Mouse (Mus musculus): ENCODE measurements around the gene Zbtb20.

Gene Zbtb20

DNA sequence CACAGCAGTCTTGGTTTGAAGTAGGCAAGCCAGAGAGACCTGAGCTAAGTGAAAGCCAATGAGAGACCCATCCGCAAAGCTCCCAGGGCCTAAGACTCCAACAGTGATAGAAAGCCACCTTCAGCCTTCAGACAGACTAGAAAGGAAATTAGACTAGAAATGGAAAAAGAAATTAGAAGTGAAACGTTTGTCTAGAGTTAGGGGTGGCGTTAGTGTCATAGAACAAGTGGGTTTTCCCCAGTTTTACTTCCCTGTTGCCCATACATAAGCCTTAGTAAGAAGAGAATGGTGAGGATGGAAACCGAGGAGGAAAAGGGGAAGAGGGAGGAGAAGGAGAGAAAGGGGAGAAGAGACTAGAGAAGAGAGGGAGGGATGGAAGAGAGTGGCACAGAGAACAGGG lies 726.9 kb downstream of the Zbtb20 start:
- no peak for DNase-seq (ENCODE audit: low spot score in 2 of 2)

DNA sequence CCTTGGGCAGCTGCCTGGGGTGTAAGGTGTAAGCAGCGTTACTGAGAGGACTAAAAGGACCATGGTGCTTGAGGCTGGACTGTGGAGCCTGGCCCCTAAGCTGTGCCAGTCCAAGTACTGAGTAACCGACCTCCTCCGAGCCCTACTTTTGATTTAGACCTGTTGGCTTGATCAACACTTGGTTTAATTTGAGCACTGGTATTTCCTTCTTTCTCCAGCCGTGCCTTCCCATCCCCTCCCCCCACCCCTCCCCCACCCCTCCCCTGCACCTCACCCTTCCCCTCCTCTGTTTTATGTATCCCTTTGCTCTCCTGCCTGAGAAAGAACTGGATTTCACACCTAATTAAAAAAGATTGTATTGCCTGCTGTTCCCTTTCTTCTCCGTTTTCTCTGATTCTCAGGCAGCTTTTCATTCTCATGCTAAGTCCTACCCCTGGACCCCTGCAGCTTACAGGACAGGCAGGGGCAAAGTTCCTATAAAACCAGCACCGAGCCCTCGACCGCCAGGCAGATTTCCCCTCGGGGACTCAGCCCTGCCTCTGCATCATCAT lies 728.0 kb downstream of the Zbtb20 start:
- DNase-seq (ENCODE audit: low spot score in 2 of 2), result no peak

DNA sequence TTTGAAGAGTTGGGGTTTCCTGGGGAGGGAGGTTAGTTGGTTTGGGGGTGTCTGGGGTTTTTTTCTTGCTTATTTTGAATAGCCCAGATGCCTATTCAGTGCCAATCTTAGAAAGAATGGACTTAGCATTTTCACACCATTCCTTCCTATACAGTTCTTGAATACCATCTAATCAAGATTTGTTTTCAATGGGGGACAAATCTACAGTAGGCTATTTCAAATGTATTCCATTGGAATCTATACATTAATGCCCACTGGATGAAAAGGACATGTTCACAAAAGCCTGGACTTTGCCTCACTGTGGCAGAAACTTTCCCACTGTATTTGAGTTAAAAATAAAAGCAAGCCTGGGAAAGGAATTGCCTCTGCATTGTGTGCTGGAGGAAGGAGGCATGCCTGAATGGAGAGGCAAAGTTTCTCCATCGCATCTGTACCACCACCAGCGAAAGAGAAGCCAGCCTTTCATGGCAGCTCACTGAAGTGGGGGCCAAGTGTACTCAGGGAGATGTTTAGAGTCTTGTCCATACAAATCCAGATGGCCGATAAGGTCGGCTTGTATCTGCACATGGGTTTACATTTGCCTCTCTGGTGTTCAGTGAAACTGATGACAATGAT lies 728.8 kb downstream of the Zbtb20 start:
- DNase-seq (ENCODE audit: low spot score in 2 of 2), result no peak

DNA sequence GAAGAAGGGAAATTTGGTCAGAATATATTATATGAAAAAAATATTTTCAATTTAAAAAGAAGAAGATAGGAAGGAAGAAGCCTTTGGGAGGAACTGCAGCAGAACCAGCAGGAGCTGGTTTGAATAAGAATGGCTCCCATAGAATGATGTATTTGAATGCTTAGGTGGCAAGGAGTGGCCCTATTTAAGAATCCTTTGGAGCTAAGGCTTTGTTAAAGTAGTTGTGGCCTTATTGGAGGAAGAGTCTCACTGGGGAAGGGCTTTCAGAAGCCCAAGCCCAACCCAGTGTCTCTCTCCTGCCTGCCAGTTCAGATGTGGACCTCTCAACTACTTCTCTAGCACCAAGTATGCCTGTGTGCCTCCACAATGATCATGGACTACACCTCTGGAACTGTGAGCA lies 731.4 kb downstream of the Zbtb20 start:
- DNase-seq (ENCODE audit: low spot score in 2 of 2), result no peak

DNA sequence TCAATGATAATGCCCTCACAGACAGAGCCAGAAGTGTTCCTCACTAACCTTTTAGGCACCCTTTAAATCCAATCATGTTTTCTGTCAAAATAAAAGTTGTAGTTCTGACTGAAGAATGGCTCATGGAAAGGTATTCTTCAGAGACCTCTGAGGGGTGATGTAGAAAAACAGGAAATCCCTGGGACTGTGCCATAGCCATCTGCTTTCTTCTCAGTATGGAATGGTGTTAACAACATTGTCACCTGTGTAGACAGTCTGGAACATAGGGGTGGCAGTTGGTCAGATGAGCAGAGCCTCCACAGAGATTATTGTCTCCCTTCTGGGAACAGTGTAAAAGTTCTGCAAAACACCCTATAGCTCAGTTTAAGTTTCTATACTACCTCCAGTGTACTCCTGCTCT lies 732.4 kb downstream of the Zbtb20 start:
- no peak for DNase-seq (ENCODE audit: low spot score in 2 of 2)

DNA sequence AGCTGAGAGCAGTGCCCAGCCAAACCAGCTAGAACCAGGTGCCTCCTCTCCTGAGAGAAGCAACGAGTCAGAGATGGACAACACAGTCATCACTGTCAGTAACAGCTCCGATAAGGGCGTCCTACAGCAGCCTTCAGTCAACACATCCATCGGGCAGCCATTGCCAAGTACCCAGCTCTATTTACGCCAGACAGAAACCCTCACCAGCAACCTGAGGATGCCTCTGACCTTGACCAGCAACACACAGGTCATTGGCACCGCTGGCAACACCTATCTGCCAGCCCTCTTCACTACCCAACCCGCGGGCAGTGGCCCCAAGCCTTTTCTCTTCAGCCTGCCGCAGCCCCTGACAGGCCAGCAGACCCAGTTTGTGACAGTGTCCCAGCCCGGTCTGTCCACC lies 734.7 kb downstream of the Zbtb20 start:
- no peak for DNase-seq (ENCODE audit: low spot score in 2 of 2)

DNA sequence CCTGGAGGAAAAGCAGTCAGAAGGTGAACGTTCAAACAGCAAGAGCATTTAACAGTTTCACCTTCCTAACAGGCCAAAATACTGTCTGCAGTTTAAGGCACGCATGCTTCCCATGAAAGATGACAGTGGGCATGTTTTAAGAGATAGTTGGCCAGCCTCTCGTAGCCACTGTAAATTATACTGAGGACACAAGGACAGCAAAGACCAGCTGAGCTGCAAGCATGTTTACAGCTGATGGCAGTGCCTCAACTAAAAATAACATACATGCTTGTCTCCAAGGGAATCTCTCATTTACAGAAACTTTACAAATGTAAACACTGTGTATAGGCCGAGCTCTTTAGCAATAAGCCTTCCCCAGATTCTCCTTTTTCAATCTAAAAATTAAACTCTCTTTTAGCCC lies 740.7 kb downstream of the Zbtb20 start:
- DNase-seq (ENCODE audit: low spot score in 2 of 2), result no peak

DNA sequence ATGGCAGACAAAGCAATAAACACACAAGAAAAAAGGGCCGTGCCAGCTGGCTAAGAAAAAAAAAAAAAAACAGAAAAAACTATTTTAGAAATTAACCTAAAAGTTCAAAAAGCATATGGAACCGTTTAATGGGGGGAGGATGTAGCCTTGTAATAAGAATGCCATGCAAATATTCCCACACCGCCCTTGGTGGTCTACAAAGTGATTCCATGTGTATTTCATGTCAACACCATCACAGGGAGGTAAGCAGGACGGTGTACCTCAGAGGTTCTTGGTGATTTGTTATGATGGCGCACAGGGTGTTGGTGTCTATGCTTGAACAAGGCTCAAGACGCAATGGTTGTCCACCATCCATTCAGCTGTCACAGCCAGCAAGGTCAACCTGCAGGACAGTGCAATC lies 741.7 kb downstream of the Zbtb20 start:
- DNase-seq (ENCODE audit: low spot score in 2 of 2), result no peak

DNA sequence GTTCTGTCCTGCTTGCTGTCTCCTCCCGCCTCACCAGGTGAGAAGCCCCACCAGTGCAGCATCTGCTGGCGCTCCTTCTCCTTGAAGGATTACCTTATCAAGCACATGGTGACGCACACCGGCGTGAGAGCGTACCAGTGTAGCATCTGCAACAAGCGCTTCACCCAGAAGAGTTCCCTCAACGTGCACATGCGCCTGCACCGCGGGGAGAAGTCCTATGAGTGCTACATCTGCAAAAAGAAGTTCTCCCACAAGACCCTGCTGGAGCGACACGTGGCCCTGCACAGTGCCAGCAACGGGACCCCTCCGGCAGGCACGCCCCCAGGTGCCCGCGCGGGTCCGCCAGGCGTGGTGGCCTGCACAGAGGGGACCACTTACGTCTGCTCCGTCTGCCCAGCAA lies 742.6 kb downstream of the Zbtb20 start:
- DNase-seq (ENCODE audit: low spot score in 2 of 2), result no peak

DNA sequence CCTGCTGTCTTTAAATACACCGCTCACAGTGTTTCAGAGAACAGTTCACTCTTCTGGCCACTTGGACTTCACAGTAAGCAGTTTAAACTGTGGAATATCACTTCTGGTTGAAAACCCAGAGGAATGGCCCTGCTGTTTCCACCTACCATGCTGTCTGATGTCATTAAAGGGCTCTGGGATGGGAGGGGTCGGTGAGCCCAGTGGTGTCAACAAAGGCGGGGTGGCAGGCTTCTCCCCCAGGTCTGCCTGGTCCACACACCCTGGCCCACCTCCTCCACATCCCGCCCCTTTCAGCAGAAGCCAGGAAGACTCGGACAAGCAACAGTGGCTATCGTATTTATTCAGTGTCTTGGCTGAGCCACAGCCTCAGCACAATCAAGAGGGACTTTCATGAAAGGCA lies 743.6 kb downstream of the Zbtb20 start:
- no peak for DNase-seq (ENCODE audit: low spot score in 2 of 2)

DNA sequence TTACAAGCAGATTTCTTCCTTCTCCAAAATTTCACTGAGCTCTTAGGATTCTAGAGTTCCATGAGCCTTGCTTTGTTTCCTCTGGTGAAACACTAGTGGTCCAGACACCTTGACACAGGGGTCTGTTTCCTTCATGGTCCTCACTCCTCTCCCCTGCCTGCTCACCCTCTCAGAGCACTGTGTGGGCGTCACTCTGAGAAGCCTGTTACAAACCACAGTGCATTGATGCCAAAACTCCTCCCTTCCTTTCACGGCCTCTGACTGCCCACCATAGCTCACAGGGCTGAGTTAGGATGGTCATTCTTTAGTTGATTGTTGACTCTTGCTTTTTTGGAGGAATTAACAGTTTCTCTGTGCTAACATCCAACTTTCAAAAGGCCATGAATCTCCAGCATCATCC lies 744.7 kb downstream of the Zbtb20 start:
- no peak for DNase-seq (ENCODE audit: low spot score in 2 of 2)

DNA sequence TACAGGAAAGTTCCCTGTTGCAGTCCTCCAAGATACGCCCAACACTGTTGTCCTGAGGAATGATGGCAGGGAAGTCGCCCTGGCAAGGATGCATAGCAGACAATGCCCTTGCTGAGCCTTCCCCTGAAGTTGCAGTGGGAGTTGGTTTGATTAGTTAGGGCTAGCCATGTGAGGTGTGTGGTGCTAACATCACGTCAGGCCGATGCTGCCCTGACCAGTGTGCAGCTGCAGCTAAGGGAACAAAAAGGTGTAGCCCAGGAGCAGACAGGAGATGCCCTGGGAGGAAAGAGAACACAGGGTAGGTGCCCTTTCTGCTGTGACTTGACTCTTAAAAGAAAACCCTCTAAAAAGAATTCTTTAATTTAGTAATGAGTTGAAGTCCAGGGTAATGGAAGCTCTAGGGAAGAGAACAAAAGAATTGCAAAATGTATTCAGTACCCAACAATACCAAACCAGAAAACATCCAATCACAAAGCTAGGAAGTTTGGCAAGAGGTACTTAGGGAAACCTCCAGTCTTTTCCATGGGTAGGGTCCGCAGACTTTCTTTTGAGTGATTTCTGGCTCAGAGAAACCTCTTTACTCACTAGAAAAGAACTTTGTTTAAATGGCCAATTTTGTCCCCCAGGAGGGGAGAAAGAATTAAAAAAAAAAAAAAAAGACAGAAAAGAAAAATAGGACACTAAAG lies 747.8 kb downstream of the Zbtb20 start:
- DNase-seq (ENCODE audit: low spot score in 2 of 2), result no peak

DNA sequence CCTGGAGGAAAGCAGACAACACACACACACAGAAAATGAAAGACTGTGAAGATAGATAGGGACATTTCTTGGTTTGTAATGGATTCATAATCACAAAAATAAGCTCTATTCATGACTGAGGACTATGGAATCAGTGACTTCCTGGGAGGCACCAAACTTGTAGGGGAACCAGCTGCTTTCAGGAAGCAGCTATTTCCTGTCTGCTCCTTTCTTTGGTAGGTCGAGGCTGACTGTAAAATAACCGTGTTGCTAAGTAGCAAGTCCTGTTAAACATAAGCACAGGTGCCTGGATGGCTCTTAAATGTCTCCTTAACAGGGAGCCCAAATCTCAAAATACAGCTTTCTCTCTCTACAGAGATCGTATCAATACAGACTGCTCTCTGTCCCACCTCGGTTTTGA lies 749.2 kb downstream of the Zbtb20 start:
- DNase-seq (ENCODE audit: low spot score in 2 of 2), result no peak

DNA sequence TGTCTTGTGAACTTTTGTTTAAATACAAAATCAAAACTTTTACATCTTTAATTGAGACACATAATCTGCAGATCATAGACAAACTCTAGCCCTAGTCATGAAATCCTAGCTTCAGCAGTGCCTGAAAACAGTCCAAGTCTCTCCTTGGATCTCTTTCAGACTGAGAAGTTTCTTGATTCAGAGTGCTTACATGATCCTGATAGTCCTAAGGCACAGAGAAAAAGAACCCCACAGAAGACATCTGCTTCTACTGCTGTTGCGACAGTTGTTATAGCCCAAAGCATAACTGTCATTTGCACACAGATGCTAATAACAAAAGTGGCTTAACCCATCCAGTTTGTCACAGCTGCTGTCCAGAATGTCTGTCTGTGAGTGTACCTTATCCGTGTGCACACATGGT lies 749.6 kb downstream of the Zbtb20 start:
- DNase-seq (ENCODE audit: low spot score in 2 of 2), result no peak

DNA sequence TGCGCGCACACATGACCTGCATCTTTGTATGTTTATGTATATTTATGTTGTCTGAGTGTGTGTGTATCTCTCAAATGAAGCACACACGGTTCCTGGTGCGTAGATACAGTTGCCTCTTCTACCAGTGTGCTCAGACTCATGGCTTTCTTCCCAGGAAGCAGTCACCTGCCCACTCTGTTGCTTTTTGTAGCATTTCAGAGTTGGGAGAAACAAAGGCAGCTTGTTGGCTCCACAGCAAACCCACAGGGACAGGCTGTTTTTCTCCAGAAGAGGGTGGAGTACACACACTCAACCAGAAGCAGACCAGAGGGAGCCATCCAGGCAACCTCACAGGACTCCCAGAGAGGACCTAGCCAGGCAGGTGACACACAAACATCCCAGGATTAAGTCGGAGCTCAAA lies 750.3 kb downstream of the Zbtb20 start:
- DNase-seq (ENCODE audit: low spot score in 2 of 2), result no peak

DNA sequence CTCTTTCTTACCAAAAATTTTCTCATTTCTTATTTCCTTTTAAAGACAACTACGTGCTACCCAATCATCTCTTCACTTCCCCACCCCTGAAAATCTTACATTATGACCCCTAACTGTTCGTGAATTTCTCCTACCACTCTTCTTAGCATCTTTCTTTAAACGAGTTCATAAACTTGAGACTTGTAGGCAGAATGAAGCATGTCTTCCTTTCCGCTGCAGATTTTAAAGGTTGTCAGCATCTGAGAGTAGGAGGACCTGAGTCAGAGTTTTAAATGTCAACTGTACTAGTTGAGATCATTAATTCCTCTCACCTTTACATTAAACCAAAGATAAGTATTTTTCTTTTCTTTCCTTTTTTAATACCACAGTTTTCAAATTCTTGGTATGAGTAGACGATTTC lies 753.0 kb downstream of the Zbtb20 start:
- DNase-seq (ENCODE audit: low spot score in 2 of 2), result no peak

DNA sequence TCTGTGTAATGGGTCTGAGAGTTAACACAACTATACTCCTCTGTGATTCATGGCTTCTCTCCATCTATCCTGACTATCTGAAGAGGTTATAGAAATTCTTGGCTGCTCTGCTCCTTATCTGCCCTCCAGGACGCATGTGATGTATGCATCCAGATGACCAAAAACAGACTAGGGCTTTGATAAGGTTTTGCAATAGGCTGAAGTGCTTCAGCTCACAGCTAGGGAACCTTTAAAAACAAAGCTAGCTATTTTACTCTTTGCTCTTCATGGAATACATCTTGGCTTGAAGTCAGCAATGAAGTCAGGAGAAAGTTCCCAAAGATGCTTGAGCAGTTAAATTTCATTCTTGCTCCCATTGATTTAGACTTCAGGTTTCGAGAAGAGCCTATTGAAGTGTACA lies 756.1 kb downstream of the Zbtb20 start:
- DNase-seq (ENCODE audit: low spot score in 2 of 2), result no peak

DNA sequence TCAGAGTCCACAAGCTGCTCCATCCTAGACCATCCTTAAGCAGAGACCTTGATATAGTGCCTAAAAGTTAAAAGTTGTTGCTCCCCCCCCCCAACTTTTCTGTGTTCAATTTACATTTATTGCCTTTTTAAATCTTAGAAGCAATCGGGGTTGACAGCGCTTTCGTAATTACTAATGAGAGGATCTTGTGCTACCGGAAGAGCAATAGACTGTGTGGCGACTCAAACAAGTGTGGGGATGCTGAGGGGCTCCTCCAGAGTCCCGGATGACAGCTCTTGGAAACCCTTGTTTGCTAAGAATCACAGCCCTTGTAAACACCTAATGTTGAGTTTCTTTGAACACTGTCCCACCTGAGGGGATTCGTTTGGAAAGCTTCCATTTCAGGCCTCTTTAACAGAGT lies 758.4 kb downstream of the Zbtb20 start:
- no peak for DNase-seq (ENCODE audit: low spot score in 2 of 2)

DNA sequence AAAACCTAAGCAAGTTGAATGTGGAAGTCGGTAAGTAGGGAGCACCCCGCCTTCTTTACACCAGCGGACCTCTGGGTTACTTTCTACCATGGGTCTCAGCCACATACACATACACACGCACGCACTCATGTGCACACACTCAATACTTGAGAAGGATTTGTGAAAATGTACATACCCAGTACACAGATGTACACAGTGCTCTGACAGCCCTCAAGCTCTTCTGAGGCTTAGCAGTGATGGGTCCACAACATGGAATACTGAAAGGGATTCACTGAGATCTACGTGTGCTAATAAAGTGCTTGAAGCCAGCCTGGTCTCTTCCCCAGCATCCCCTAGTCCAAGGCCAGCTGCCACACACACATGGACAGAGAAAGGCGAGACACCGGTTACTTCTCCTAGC lies 761.6 kb downstream of the Zbtb20 start:
- no peak for DNase-seq (ENCODE audit: low spot score in 2 of 2)

DNA sequence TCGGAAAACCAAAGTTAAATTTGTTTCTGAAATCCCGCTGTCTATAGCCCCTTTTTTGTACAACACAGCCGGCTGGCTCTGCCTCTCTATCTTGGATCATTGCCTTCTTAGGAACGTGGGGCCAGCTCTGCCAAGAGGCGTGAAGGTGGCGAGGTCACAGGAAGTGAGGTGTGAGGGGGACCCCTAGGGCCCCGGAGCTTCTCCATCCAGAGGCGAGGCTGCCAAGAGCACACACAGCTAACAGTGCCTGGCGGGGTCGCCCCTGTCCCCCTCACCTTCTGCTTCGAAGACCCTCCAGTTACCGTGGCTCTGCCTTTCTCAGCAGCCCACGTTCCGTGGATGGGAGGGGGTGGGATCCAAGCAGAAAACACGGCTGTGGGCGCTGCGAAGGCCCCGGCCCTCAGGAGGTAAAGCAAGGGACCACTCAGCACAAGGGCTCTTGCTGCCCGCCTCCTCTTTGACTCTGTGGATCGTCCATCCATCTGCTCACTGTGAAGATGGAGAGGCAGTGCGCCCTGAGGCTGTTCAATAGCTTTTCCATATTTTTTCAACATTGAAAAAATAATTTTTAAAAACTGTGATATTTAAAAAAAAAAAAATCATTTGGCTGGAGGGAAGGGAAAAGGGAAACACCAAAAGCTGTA lies 762.8 kb downstream of the Zbtb20 start:
- DNase-seq (ENCODE audit: low spot score in 2 of 2), result peak in 1 of 2 experiments; percentile 6

DNA sequence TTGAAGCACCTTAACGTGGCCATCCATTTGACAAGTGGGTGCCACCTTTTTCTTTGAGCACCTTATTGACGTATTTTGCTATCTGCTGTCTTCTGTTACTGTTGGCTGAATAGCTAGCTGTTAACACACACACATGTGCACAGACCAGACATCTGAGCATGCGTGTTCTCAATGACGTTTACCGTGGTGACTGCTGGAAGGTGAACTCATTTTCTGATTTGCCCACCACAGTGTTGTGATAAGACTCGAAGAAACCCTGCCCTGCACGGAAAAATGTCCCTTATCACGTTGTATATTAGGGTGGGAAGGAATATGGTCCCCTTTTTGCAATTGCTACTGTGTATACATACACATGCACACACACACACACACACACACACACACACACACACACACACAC lies 765.5 kb downstream of the Zbtb20 start:
- no peak for DNase-seq (ENCODE audit: low spot score in 2 of 2)

DNA sequence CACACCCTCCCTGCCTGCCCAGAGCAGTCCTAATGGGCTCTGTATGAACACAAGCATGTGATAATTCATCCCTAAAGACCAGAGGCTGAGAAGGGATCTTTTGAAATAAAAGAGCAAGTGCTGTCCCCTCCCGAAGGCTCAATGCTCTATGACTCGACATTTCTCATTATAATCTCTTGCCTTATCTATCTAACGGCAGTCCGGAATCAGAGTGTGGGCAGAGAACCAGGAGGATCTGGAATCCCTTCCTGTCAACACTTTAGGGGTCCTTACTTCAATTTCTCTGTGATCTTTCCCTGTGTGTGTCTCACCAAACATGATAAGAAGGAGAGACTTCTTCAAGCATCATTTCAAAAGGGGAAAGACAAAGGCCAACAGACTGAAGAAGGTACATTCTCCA lies 770.2 kb downstream of the Zbtb20 start:
- DNase-seq (ENCODE audit: low spot score in 2 of 2), result no peak

DNA sequence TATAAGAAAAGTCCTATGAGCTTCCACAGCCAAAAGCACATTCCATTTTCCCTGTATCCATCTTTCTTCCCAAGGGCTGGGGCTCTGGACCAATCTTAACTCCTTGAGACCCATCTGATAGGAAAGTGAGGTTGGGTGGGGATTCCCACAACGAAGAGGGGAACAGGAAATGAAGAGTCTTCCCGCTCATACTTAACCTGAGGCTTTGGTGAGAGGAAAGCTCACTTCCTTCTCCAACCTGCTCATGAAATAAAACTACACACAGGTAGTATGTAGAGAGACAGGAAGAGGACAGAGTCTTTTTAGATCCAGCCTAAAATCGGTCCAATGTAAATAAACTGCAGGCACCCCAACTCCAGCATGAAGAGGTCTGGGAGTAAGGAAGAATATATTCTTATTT lies 771.3 kb downstream of the Zbtb20 start:
- no peak for DNase-seq (ENCODE audit: low spot score in 2 of 2)
